Mouse (Mus musculus): ENCODE measurements around the gene Spaca7.

- TF ChIP-seq POLR2A (IDR thresholded peaks at IDR 0.05; ENCODE audit: extremely low read depth, insufficient read depth, low read length) (no peak), CTCF (IDR thresholded peaks at IDR 0.05; ENCODE audit: extremely low read depth, insufficient read depth, low read length) (no peak)
Measured at GRCm38 (mm10) chr8:12545236-12545635, 27.6 kb upstream of the Spaca7 start.

All from cortical plate, adult 2 months (tissue).